Mouse (Mus musculus): Measurements from ENCODE around the gene Rab37.

Rab37 gene

DNA sequence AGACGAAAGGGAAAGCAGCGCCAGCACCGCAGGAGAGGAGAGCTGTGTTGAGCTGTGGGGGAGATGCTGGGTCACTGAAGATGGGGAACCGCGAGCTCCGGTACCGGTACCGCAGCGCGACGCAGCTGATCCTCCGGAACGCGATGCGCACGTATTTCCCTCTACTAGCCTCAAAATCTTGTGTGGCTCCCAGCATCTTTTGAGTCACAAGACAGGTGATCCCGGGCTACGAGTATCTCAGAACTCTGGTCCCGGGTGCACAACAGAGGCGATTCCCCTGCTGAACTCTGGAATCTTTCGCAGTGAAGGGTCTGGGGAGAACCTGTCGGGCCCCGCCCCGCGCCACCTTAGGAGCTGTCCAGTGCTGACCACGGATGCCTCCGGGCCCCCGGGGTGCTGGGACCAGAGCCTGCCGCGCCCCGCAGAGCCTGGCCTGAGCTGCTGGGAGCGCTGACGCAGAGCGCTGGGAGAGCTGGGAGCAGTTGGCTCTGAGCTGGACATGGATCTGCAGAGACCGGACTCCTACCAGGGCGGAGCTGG is at the start of gene Rab37:
Gene Rab37, plus strand, starts transcription at position 70 of the 540 bp plus-strand sequence.
- peak; percentile 10 for DNase-seq (ENCODE audit: low spot score)

DNA sequence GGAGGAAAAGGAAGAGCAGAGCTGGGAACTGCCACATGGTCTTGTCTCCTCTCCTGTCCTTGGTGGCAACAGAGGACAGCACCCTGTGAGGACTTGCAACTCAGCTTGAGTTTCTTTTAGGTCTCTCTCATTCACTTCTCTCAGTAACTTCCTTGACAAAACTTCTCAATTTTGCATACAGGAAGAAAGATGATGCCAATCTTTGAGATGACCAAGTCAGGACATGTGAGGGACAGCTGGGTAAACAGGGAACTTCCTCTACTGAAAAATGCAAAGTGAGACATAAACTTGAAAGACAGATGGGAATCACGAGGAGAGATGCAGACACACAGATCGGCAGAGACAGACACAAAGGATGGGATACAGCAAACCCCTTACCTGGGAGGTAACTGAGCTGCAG is 43.0 kb upstream of the Rab37 start, which contains the start of gene Cd300ld3:
Gene Cd300ld3, minus strand, starts transcription at position 151 of the 400 bp plus-strand sequence.
- no peak for DNase-seq (ENCODE audit: low spot score)

DNA sequence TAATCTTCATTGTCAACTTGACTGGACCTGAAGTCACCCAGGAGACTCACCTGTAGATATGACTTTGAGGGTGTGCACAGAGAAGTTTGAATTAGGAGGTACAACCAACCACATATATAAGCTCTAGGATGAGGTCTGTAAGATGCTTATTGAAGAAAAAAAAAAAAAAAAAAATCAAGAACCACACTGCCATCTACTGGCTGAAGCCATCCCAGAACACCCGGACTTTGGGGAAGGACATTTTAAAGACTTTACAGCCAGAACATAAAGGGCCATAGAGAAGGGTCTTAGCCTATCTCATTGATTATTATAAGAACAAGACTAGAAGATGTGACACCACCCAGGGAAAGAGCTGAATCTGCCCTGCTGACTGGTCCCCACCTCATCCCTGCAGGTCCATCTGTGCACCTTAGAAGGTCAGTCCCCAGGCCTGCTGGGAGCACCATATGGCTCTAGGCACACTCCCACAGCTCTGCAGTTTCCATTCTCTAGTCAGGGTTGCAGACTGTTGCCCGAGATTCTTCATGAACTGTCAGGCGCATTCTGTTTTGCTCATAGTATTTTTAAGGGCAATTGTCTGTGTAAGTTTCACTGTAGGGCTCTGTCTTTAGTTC is 41.8 kb upstream of the Rab37 start:
- no peak for DNase-seq (ENCODE audit: low spot score)

DNA sequence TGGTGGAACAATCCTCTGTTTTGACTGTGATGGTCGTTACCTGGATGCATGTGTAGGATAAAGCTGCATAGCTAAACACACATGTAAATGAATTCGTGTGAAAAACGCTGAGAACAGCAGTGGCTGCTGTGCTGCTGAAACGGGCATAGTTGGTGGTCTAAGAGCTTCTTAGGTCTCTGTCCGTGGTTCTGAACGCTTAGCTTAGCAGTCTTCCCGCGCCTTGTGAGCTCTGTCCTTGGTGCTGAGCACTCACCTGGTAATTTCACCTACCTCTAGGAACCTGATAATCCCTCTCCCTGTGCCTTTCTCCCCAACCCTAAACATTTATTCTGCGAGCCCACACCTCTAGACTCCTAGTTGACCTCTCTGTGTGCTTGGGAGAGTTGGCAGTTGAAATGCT is 39.0 kb upstream of the Rab37 start:
- DNase-seq (ENCODE audit: low spot score): peak; percentile 42

GRCm38 (mm10) chr11:115052991-115053390 is 38.2 kb upstream of the Rab37 start:
- DNase-seq (ENCODE audit: low spot score): no peak

GRCm38 (mm10) chr11:115054537-115054936 is 36.7 kb upstream of the Rab37 start:
- DNase-seq (ENCODE audit: low spot score): no peak

DNA sequence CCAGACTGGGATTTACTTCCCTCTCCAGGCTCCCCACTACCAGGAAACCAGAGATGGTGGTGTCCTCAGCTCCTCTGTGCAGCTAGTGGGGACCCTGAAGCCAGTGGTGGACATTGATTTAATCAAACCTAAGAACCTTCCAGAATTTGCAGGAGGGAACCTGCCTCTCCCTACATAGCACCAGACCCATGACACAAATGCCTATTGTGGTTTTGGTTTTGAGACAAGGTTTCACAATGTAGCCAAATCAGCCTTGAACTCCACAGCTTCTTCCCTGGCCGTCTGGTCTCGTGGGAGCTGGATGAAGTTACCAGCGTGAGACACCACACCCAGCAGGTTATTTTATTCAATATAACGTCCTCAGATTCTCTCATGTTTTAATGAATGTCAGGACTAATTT is 32.5 kb upstream of the Rab37 start:
- DNase-seq (ENCODE audit: low spot score): no peak

DNA sequence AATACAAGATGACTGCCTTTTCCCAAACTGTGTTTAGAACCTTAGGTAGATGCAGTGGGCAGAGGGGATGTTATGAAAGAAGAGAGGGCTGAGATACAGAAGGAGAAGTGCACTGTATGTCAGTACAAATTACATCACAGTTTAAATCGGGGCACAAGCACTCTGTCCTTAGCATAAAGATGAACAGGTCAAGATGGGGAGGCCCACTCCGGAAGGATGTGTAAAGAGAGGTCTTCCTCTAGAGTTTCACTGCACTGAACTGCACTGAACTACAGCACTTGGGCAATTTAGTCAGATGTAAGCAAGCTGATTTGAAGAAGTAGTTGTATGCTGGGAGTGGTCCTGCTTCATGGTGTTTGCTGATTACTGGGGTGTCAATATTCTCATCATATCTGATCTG is 31.4 kb upstream of the Rab37 start:
- DNase-seq (ENCODE audit: low spot score): no peak

GRCm38 (mm10) chr11:115062077-115062476 is 29.2 kb upstream of the Rab37 start, which contains the start of gene Cd300e:
Cd300e (minus strand) TSS chr11:115062177.
- DNase-seq (ENCODE audit: low spot score): no peak

GRCm38 (mm10) chr11:115066768-115067167 is 24.5 kb upstream of the Rab37 start:
- no peak for DNase-seq (ENCODE audit: low spot score)

DNA sequence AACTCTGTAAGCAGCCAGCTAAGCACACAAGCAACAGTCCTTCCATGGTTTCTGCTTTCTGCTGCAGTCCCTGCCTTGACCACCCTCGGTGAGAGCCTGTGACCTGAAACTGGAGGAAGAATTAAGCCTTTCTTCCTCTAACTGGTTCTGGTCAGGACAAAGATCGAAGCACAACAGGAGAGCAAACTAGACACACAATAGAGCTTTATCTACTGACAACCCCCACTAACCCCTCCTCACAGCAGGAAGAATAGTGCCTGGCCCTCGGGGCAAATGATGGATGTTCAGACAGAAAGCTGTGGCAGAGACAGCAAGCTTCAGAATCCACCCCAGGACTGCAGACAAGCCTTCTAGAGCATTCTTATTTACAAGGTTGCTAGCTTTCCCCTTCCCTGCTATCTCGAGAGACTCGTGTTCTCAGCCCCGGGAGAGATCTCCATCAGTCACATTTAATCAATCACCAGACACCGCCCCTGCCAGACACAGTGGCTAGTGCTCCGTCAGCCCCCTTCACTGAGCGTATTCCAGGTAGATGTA is 20.1 kb upstream of the Rab37 start:
- no peak for DNase-seq (ENCODE audit: low spot score)

GRCm38 (mm10) chr11:115071631-115072294 is 19.5 kb upstream of the Rab37 start:
- DNase-seq (ENCODE audit: low spot score): peak; percentile 39

- DNase-seq (ENCODE audit: low spot score): no peak
Measured at GRCm38 (mm10) chr11:115073002-115073401, 18.2 kb upstream of the Rab37 start.

GRCm38 (mm10) chr11:115075407-115075806 is 15.8 kb upstream of the Rab37 start:
- DNase-seq (ENCODE audit: low spot score): no peak

DNA sequence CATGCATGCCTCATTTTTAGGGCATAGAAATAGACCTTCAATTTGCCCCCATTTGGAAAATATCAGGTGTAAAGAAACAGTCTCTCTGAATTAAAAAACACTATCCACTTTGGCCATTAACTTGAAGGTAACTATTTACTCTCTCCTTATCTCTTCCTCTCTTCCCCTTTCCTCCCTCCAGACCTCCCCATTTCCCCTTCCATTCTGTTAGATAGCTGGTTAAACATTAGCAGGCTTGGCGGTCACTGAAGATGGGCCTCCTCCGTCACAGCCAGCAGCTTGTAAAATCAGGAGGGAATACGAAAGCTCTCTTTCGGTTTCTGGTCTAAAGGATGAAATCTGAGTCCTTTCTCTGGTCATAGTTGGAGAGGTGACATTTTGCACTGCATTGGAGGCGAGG is 15.4 kb upstream of the Rab37 start:
- no peak for DNase-seq (ENCODE audit: low spot score)

DNA sequence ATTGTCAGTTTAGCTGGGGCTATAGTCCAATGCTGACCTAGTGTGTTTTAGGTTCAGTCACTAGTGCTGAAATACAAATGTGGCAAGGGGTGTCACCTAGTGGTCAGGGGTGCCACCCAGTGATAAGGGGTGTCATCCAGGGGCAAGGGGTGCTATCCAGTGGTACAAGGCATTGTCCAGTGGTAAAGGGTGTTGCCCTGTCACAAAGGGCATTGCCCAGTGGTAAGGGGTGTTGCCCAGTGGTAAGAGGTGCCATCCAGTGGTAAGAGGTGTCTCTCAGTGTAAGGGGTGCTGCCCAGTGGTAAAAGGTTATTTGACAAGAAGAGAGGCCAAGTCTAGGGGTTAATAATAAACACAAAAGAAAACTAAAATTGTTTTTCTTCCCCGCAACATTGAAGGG is 13.8 kb upstream of the Rab37 start:
- DNase-seq (ENCODE audit: low spot score): no peak

DNA sequence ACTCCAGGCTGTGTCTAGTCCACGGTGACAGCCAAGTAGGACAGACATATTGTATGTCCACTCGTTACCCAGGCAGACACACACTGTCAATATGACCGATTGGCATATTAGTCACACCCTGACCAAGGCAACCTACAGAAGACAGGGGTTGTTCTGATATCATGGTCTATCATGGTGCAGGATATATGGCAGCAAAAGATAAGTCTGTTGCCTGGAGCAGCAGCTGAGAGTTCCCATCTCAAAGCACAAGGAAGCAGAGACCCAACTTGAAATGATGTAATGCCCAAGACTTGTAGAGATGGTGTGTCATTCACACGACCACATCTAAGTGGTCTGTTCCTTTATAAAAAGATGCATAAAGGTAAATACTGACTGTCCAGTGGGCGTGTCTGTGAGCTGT is 12.6 kb upstream of the Rab37 start:
- DNase-seq (ENCODE audit: low spot score): no peak

- peak; percentile 31 for DNase-seq (ENCODE audit: low spot score)
Measured at GRCm38 (mm10) chr11:115080886-115081285, 10.3 kb upstream of the Rab37 start.

DNA sequence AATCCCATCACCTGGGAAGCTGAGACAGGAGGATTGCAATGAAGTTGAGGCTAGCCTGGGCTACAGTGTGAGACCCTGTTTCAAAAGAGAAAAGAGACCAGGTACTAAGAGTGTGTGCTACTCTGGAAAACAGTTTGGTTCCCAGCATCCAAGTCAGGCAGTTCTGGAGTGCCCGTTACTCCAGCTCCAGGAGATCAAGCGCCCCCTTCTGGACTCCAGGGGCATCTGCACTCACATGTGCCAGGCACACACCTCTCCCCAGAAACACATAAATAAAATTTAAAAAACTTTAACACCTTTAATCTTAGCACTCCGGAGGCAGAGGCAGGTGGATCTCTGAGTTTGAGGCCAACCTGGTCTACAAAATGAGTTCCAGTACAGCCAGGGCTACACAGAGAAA is 9.9 kb upstream of the Rab37 start:
- DNase-seq (ENCODE audit: low spot score): no peak

DNA sequence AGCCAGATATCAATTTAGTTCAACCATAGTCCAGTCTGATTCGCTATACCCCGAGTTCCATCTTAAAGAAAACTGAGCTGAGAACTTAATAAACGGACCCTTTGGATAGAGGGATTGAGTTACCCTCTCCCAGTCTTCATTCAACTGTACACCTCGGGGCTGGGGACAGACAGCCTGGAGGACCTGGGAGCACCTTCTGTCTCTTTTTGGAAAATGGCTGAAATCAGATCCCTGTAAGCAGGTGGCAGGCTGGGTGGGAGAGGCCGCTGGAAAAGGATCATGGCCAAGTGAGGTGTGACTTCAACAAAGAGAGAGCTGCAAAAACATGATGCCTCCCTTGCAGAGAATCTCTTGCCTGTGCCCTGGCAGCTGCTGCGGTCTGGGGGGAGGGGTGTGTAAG is 9.0 kb upstream of the Rab37 start:
- DNase-seq (ENCODE audit: low spot score): no peak

DNA sequence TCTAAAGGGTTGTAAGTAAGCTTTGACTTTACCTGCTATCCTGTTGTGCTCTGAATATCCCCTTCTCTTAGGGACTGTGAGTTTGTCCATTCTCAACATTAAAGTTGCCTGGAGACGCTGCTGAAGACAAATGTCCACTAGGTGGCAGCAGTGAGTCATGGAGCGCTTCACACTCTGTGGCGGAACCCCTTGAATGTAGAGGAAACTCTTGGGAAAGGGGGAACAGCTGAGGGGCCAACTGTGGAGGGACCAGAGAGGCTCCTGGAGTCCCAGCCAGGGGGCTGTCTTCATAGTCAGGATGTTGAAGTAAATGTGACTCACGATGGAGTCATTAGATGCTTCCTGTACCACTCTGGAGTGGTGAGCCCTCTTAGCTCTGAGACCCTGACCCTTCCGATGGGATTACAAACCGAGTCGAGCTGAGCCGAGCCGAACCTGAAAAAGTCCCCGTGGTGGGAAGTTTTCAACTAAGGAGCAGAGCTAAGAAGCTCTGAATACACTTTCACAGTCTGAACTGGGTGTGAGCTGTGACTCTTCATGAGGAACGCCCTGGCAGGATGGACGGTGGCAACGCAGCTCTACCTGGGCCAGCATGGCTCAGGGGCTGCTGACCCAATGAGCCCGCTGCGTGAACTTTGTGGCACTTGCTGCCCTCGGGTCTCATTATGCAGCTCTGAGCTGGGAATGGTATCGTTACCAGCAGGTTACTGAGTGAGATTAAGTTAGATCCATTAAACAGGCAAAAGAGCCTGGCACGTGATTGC is 7.7 kb upstream of the Rab37 start:
- peak; percentile 79 for DNase-seq (ENCODE audit: low spot score)

DNA sequence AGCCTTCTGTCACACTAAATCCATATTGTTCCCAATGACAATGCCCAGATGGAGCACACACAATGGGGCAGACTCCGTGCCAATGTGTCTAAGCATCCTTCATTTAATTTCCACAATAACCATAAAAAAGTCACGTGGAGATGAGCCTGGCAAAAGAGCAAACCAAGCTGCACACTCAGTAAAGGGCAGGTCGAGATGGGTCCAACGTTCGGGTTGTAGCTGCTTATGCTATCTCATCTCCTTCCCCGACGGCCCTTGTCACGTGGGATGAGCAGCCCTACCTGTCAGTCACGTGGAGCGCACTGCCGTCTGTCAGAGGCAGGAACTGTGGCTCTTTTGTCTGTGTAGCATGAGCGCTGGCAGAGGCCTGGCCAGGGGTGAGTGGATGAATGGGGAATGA is 6.6 kb upstream of the Rab37 start:
- DNase-seq (ENCODE audit: low spot score): no peak

- no peak for DNase-seq (ENCODE audit: low spot score)
Measured at GRCm38 (mm10) chr11:115085064-115085463, 6.2 kb upstream of the Rab37 start.

Measured in urinary bladder, postnatal 14 days (tissue).